Mouse (Mus musculus): Measurements from ENCODE around the gene Krt20. TPM values are rescaled to one million over a fixed set of nuclear protein-coding genes. Genes with fewer than 3 reads are reported as not detected.

Gene Krt20
- 0.13 TPM in 2 replicates for polyA plus RNA-seq (2014; fragmentation: Nextera tagmentation; extraction: Ambion mirVana)

- H3K9ac ChIP-seq (replicated peaks; ENCODE audit: low read depth, low read length) = no peak within 1 kb of the TSS
- no peaks in the 10 kb centered on the region for H3K9me3 ChIP-seq (ENCODE audit: control insufficient read depth, low read length)
- H3K36me3 ChIP-seq (ENCODE audit: control insufficient read depth, insufficient read depth, low read length) = no peaks in the 10 kb centered on the region
- no peaks in the 10 kb centered on the region for H3K27me3 ChIP-seq (ENCODE audit: control insufficient read depth, insufficient read depth, low read length)
- H3K27ac ChIP-seq (ENCODE audit: low read depth, low read length) = no peak within 1 kb of the TSS
- H3K4me3 ChIP-seq (ENCODE audit: low read depth, low read length) = no peak within 1 kb of the TSS
- ATAC-seq (ENCODE audit: low read depth) = no peak
- H3K4me2 ChIP-seq (ENCODE audit: low read depth, low read length) = no peak within 1 kb of the TSS
- H3K4me1 ChIP-seq (ENCODE audit: control insufficient read depth, insufficient read depth, low read length) = no peaks in the 10 kb centered on the region
- WGBS = 61% methylated on average over 10 of the region's 10 CpGs
Measured at GRCm38 (mm10) chr11:99437972-99438371, at the start of gene Krt20. Gene Krt20 (minus strand): TSS chr11:99438150.

GRCm38 (mm10) chr11:99474981-99475380 is 37.0 kb upstream of the Krt20 start:
- ATAC-seq (ENCODE audit: low read depth) = no peak
- Histone ChIP-seq H3K4me3 (ENCODE audit: low read depth, low read length) (no peak overlapping the region), H3K9me3 (ENCODE audit: control insufficient read depth, low read length) (no peaks in the 10 kb centered on the region), H3K4me1 (ENCODE audit: control insufficient read depth, insufficient read depth, low read length) (no peaks in the 10 kb centered on the region), H3K27me3 (ENCODE audit: control insufficient read depth, insufficient read depth, low read length) (no peaks in the 10 kb centered on the region), H3K4me2 (ENCODE audit: low read depth, low read length) (no peak overlapping the region), H3K9ac (replicated peaks; ENCODE audit: low read depth, low read length) (no peak overlapping the region), H3K27ac (ENCODE audit: low read depth, low read length) (no peak overlapping the region), H3K36me3 (ENCODE audit: control insufficient read depth, insufficient read depth, low read length) (no peaks in the 10 kb centered on the region)
- 88% methylated on average over 3 of the region's 3 CpGs for WGBS

DNA sequence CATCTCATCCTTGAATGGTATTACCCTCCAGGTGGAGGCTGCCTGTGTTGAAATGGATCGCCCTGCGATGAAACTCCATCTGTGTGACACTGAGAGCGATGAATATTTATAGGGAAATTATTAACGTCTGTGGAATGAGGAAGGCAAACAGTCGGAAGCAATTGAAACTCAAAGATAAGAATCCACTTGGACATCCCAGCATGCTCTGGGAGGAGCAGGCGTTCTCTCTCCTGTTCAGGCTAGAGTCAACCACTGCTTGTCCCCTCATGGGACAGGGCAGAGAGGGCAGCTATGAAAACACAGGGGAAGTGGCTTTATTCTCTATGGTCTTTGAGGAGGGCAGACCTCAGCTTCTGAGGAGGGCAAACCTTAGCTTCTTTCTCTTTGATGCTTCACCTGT is 35.5 kb upstream of the Krt20 start:
- ATAC-seq (ENCODE audit: low read depth) = no peak
- H3K4me2 ChIP-seq (ENCODE audit: low read depth, low read length) = no peak overlapping the region
- no peaks in the 10 kb centered on the region for H3K4me1 ChIP-seq (ENCODE audit: control insufficient read depth, insufficient read depth, low read length)
- no peak overlapping the region for H3K9ac ChIP-seq (replicated peaks; ENCODE audit: low read depth, low read length)
- H3K27ac ChIP-seq (ENCODE audit: low read depth, low read length) = no peak overlapping the region
- H3K4me3 ChIP-seq (ENCODE audit: low read depth, low read length) = no peak overlapping the region
- H3K9me3 ChIP-seq (ENCODE audit: control insufficient read depth, low read length) = no peaks in the 10 kb centered on the region
- no peaks in the 10 kb centered on the region for H3K36me3 ChIP-seq (ENCODE audit: control insufficient read depth, insufficient read depth, low read length)
- 84% methylated on average over 6 of the region's 6 CpGs for WGBS
- no peaks in the 10 kb centered on the region for H3K27me3 ChIP-seq (ENCODE audit: control insufficient read depth, insufficient read depth, low read length)

DNA sequence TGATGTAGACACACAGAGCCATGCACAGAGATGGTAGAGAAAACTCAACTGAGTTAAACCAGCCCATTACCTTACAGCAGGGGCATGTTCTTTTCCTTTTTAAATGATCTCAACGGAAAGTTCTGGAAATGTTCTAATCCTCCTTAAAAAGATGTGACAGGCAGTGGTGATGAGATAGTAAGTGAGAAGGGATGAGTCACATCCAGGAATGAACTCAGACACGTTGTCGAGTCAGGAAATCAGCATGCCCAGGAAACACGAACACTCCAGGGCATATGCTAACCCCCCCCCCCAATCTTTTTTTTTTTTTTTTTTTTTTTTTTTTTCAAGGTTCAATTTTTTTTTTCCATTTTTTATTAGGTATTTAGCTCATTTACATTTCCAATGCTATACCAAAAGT is 34.5 kb upstream of the Krt20 start:
- H3K27ac ChIP-seq (ENCODE audit: low read depth, low read length) = no peak overlapping the region
- H3K9me3 ChIP-seq (ENCODE audit: control insufficient read depth, low read length) = no peaks in the 10 kb centered on the region
- no peak overlapping the region for H3K4me2 ChIP-seq (ENCODE audit: low read depth, low read length)
- H3K4me1 ChIP-seq (ENCODE audit: control insufficient read depth, insufficient read depth, low read length) = no peaks in the 10 kb centered on the region
- no peaks in the 10 kb centered on the region for H3K36me3 ChIP-seq (ENCODE audit: control insufficient read depth, insufficient read depth, low read length)
- 92% methylated on average over 4 of the region's 4 CpGs for WGBS
- no peak overlapping the region for H3K4me3 ChIP-seq (ENCODE audit: low read depth, low read length)
- H3K9ac ChIP-seq (replicated peaks; ENCODE audit: low read depth, low read length) = no peak overlapping the region
- no peak for ATAC-seq (ENCODE audit: low read depth)
- no peaks in the 10 kb centered on the region for H3K27me3 ChIP-seq (ENCODE audit: control insufficient read depth, insufficient read depth, low read length)

DNA sequence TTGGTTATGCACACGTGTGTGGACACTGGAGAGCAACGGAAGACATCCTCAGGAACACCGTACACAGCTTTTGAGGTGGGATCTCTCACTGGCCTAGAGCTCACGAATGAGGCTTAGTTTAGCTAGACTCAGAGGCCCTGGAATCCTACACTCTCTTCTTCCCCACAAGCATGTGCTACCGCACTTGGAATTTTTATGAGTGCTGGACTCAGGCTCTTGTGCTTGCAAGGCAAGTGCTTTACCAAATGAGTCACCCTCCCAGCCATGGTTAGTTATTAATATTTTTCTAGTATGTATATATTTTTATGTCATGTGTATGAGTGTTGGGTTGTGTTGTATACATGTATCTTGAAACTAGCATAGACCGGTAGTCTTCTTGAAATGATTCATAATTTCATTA is 34.0 kb upstream of the Krt20 start:
- Histone ChIP-seq H3K4me2 (ENCODE audit: low read depth, low read length) (no peak overlapping the region), H3K4me3 (ENCODE audit: low read depth, low read length) (no peak overlapping the region), H3K9me3 (ENCODE audit: control insufficient read depth, low read length) (no peaks in the 10 kb centered on the region), H3K4me1 (ENCODE audit: control insufficient read depth, insufficient read depth, low read length) (no peaks in the 10 kb centered on the region), H3K9ac (replicated peaks; ENCODE audit: low read depth, low read length) (no peak overlapping the region), H3K27ac (ENCODE audit: low read depth, low read length) (no peak overlapping the region), H3K27me3 (ENCODE audit: control insufficient read depth, insufficient read depth, low read length) (no peaks in the 10 kb centered on the region), H3K36me3 (ENCODE audit: control insufficient read depth, insufficient read depth, low read length) (no peaks in the 10 kb centered on the region)
- WGBS = 97% methylated on average over 6 of the region's 6 CpGs
- no peak for ATAC-seq (ENCODE audit: low read depth)

GRCm38 (mm10) chr11:99469228-99469627 is 31.3 kb upstream of the Krt20 start:
- H3K9ac ChIP-seq (replicated peaks; ENCODE audit: low read depth, low read length) = no peak overlapping the region
- H3K27me3 ChIP-seq (ENCODE audit: control insufficient read depth, insufficient read depth, low read length) = no peaks in the 10 kb centered on the region
- no peaks in the 10 kb centered on the region for H3K36me3 ChIP-seq (ENCODE audit: control insufficient read depth, insufficient read depth, low read length)
- H3K4me3 ChIP-seq (ENCODE audit: low read depth, low read length) = no peak overlapping the region
- no peak overlapping the region for H3K4me2 ChIP-seq (ENCODE audit: low read depth, low read length)
- no peak overlapping the region for H3K27ac ChIP-seq (ENCODE audit: low read depth, low read length)
- WGBS = 90% methylated on average over 4 of the region's 4 CpGs
- H3K9me3 ChIP-seq (ENCODE audit: control insufficient read depth, low read length) = no peaks in the 10 kb centered on the region
- no peaks in the 10 kb centered on the region for H3K4me1 ChIP-seq (ENCODE audit: control insufficient read depth, insufficient read depth, low read length)
- no peak for ATAC-seq (ENCODE audit: low read depth)

- no peak for ATAC-seq (ENCODE audit: low read depth)
Measured at GRCm38 (mm10) chr11:99468566-99468965, 30.6 kb upstream of the Krt20 start.

GRCm38 (mm10) chr11:99466316-99466715 is 28.4 kb upstream of the Krt20 start:
- H3K4me3 ChIP-seq (ENCODE audit: low read depth, low read length) = no peak overlapping the region
- WGBS = 36% methylated on average over 7 of the region's 7 CpGs
- no peak overlapping the region for H3K9ac ChIP-seq (replicated peaks; ENCODE audit: low read depth, low read length)
- no peak for ATAC-seq (ENCODE audit: low read depth)
- no peaks in the 10 kb centered on the region for H3K9me3 ChIP-seq (ENCODE audit: control insufficient read depth, low read length)
- no peak overlapping the region for H3K27ac ChIP-seq (ENCODE audit: low read depth, low read length)
- no peak overlapping the region for H3K4me2 ChIP-seq (ENCODE audit: low read depth, low read length)
- no peaks in the 10 kb centered on the region for H3K36me3 ChIP-seq (ENCODE audit: control insufficient read depth, insufficient read depth, low read length)
- no peaks in the 10 kb centered on the region for H3K4me1 ChIP-seq (ENCODE audit: control insufficient read depth, insufficient read depth, low read length)
- H3K27me3 ChIP-seq (ENCODE audit: control insufficient read depth, insufficient read depth, low read length) = no peaks in the 10 kb centered on the region

More at GRCm38 (mm10) chr11:99468566-99468965, 30.6 kb upstream of the Krt20 start:
- H3K4me1 ChIP-seq (ENCODE audit: control insufficient read depth, insufficient read depth, low read length) = no peaks in the 10 kb centered on the region
- H3K9ac ChIP-seq (replicated peaks; ENCODE audit: low read depth, low read length) = no peak overlapping the region
- H3K27me3 ChIP-seq (ENCODE audit: control insufficient read depth, insufficient read depth, low read length) = no peaks in the 10 kb centered on the region
- no peaks in the 10 kb centered on the region for H3K36me3 ChIP-seq (ENCODE audit: control insufficient read depth, insufficient read depth, low read length)
- H3K4me3 ChIP-seq (ENCODE audit: low read depth, low read length) = no peak overlapping the region
- H3K9me3 ChIP-seq (ENCODE audit: control insufficient read depth, low read length) = no peaks in the 10 kb centered on the region
- H3K27ac ChIP-seq (ENCODE audit: low read depth, low read length) = no peak overlapping the region
- no peak overlapping the region for H3K4me2 ChIP-seq (ENCODE audit: low read depth, low read length)
- 92% methylated on average over 11 of the region's 11 CpGs for WGBS

GRCm38 (mm10) chr11:99464836-99465235 is 26.9 kb upstream of the Krt20 start:
- ATAC-seq (ENCODE audit: low read depth) = no peak
- Histone ChIP-seq H3K9me3 (ENCODE audit: control insufficient read depth, low read length) (no peaks in the 10 kb centered on the region), H3K4me1 (ENCODE audit: control insufficient read depth, insufficient read depth, low read length) (no peaks in the 10 kb centered on the region), H3K36me3 (ENCODE audit: control insufficient read depth, insufficient read depth, low read length) (no peaks in the 10 kb centered on the region), H3K27ac (ENCODE audit: low read depth, low read length) (no peak overlapping the region), H3K9ac (replicated peaks; ENCODE audit: low read depth, low read length) (no peak overlapping the region), H3K27me3 (ENCODE audit: control insufficient read depth, insufficient read depth, low read length) (no peaks in the 10 kb centered on the region), H3K4me3 (ENCODE audit: low read depth, low read length) (no peak overlapping the region), H3K4me2 (ENCODE audit: low read depth, low read length) (no peak overlapping the region)
- 6% methylated on average over 5 of the region's 5 CpGs for WGBS

DNA sequence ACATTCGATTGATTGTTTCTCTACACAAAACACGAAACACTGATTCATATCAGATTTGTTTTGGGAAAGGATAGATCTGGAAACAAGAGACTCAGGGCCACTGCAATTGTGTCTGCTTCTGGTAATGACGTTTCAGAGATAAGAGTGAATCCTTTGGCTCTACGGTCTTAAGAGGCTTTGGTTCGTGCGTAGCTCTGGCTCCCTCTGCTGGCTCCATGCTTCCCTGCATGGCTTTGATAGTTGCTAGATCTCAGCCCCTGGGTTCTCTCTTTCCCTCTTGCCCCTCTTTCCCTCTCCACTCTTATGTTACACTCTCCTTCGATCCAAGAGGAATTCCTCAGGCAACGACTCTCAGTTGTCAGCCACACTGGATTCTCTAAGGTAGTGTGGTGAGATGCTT is 25.2 kb upstream of the Krt20 start:
- Histone ChIP-seq H3K27ac (ENCODE audit: low read depth, low read length) (no peak overlapping the region), H3K36me3 (ENCODE audit: control insufficient read depth, insufficient read depth, low read length) (no peaks in the 10 kb centered on the region), H3K4me3 (ENCODE audit: low read depth, low read length) (no peak overlapping the region), H3K4me2 (ENCODE audit: low read depth, low read length) (no peak overlapping the region), H3K9me3 (ENCODE audit: control insufficient read depth, low read length) (no peaks in the 10 kb centered on the region), H3K27me3 (ENCODE audit: control insufficient read depth, insufficient read depth, low read length) (no peaks in the 10 kb centered on the region), H3K4me1 (ENCODE audit: control insufficient read depth, insufficient read depth, low read length) (no peaks in the 10 kb centered on the region), H3K9ac (replicated peaks; ENCODE audit: low read depth, low read length) (no peak overlapping the region)
- no peak for ATAC-seq (ENCODE audit: low read depth)
- WGBS = 18% methylated on average over 8 of the region's 8 CpGs

Data from neural tube, embryonic 14.5 days (tissue).